Mouse (Mus musculus) kidney, postnatal 10 days (tissue): ENCODE measurements at regions not wholly inside any gene's neighbourhood (a gene's known extent, or its start where the extent isn't known, plus 50 kb on each side); places are given as distances from the start of the nearest gene placed in this dataset.

Source experiments
- DNase-seq: peaks from one replicate; pipeline ENCODE4 v3.0.0; 2021; ENCODE audit warnings: mixed read lengths

GRCm38 (mm10) chr6:99979614-99980013 lies 253.4 kb upstream of the Prok2 start:
- DNase-seq, result no peak

DNA sequence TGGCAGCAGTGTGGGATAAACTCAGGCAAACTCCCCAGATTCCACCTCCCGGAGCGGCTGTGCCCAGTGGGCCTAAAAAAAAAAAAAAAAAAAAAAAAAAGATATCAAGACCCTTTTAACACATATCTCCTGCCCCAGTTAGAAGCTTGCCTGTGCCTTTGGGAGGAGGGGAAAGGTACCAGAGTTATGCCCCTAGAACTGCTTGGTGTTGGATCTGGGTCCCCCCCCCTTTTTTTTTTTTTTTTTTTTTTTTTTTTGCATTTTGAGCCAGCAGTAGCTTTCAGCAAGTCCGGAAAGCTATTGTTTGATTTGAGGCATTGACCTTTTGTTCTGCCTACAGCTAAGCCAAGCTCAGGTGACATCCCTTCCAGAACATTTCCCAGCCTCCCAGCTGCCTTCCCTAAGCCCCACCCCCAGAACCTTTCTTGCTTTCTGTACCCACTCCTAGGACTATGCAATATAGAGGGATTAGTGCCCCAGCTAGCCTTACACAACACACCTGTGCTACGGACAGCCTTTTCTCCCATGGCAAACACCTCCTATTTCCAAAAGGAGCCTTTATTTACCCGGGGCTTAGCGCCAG lies 252.1 kb upstream of the Prok2 start:
- DNase-seq, result no peak

GRCm38 (mm10) chr6:99976144-99976543 lies 250.0 kb upstream of the Prok2 start:
- no peak for DNase-seq

DNA sequence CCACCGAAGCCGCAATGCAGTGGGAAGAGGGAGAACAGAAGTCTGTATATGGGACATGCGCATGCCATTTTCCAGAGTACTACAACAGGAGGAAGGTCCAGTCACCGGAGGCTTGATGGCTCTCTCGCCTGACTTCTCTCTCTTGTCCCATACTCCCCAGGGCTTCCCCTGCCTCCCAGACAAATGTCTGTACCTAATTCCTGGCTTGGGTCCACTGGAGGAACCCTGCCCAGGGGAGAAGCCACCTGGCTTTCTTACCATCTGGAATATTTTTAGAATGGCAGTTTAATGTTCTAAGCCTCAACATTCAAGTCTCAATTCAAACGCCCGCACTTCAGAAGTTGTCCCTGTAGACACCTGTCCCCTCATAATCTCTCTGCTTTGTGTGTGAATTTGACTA lies 249.3 kb upstream of the Prok2 start:
- no peak for DNase-seq

DNA sequence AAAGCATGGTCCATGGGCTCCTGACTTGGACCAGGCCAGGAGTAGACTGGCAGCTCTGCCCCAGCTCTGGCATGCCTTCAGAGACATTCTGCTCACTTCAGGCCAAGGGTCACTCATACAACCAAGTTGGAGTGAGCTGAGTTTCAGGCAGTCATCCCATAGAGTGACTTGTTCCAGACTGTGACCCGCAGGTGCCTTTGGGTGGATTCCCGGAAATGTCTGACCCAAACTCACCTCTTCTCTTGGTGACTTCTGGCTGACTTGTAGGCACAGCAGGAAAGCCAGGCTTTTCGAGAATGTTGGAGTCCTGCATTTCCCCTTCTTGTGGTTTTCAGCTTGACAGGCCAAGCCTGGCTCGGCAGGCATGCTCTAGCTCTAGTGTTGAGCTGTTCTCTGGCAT lies 248.3 kb upstream of the Prok2 start:
- DNase-seq, result peak; percentile 32

DNA sequence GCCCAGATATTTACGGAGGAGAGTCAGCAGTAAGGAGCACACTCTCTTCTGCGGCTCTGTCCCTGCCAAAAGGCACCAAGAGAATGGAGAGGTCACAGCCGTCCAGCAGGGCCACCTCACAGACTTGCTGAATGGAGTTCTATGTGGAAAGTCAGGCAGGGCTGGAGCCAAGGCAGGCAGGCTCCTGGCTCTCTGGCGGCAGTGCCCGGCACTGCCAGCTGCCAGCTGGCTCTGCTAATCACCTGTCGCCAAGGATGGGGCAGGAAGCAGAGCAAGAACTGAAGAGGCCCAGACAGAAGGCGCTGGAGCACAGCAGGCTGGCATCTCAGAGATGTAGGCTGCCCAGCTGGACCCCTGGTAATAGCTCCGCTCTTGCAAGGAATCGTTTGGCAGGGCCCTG lies 245.2 kb upstream of the Prok2 start:
- DNase-seq, result no peak

GRCm38 (mm10) chr6:99968889-99969288 lies 242.7 kb upstream of the Prok2 start:
- DNase-seq, result no peak

DNA sequence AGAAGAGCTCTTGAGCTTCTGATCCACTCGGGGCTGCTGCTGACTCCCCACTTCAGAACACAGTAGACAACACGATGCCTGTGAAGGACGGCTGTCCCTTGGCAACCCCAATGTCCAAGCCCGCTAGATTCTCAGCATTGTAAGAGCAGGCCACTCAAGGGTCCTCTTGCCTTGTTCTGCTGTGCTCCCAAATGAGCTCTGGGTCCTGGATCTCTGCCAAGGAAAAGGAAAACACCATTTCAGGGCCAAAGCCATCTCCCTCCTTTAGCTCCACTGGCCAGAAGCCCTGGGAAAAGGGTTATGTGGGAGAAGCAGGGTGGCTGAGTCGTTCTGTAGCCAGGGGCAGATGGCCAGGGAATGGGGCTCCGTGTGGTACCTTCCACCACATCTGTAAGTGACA lies 241.3 kb upstream of the Prok2 start:
- DNase-seq, result peak; percentile 36

DNA sequence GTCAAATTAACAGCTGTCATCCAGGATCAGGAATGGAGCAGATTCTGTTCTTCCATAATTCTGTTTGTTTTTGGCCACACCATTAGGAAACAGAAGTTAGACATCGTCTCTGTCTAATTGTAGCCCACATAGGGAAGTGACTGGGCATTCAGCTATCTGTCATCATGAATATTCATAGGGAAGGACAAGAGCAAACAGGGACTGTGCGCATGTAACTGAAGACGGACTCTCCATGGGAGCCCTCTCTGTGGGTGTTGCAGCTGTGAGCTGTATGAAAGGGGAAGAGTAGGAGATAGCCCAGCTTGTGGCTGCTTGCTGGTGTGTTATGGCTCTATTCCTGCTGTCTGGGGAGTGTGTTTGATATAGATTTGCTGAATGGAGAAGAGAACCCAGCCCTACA lies 238.3 kb upstream of the Prok2 start:
- DNase-seq, result no peak

DNA sequence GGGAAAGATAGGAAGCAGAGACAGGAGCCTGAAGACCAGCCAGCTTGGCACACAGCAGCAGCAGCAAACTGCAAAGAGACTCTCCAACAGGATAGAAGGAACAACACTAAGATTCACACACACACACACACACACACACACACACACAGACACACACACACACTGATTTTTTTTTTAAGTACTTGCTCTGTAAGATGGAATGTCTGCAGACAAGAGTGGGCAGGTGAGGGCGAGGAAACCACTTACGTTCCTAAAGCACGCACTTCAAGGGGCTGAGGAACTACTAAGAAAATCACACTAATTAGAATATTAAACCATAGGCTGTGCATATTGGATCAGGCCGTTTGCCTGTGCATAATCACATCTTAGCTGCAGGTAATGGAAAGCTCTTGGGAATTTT lies 237.8 kb upstream of the Prok2 start:
- DNase-seq, result no peak

DNA sequence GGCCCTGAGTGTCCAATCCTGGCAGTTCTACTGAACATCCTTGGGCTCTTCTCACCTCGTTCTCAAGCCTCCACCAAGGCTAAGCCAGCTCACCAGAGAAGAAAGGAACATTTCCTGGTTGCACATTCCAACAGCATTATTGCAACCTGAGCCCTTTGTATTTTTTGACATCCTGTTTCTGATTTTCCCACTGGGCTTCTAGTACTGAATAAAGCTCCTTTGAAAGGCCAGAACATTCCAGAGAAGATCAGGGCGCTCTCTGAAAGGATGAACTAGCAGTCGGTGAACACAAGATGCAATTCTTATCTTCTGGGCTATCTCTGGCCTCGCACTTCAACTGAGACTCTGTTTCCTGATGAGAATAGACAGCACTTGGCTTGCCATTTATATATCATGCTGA lies 233.2 kb upstream of the Prok2 start:
- no peak for DNase-seq

- peak; percentile 56 for DNase-seq
Observed at GRCm38 (mm10) chr6:99954832-99955830, 228.9 kb upstream of the Prok2 start.

- DNase-seq, result no peak
Observed at GRCm38 (mm10) chr6:99953980-99954776, 228.0 kb upstream of the Prok2 start.

DNA sequence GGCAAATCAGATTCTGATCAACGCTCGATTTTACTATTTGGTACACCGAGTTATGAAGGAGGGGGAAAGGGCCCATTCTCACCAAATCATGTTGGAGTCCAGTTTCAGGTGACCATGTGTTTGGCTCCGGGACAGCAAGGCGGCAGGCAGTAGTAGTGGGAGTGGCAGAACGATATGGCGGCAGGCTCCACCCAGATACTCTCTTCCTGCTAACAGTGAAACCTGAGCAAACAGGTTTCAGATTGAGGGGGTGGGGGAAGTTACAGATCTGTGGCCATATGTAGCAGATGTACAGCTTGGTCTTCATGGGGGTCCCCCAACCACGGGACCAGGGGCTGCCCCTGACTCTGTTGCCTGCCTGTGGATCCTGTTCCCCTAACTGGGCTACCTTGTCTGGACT lies 224.6 kb upstream of the Prok2 start:
- no peak for DNase-seq

GRCm38 (mm10) chr6:99946917-99947316 lies 220.7 kb upstream of the Prok2 start:
- no peak for DNase-seq

DNA sequence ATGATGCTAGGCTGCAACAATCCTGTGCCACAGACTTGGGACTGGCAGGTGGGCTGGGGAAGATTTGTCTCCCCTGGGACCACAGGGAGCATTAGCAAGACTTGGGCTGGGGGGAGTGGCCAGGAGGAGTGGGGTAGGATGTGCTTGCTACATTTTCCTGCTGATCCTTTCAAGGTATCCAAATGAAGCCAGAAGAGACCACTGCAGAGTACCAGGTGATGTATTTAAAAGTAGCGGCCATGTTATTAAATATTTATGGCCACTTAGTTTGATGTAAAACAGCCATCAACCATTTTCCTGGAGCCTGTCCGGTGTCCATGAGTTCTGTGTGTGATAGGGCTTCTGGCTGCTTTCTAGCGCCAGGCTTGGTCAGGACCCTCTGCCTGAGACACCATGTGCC lies 220.3 kb upstream of the Prok2 start:
- no peak for DNase-seq

- DNase-seq, result no peak
Observed at GRCm38 (mm10) chr6:99945691-99946090, 219.5 kb upstream of the Prok2 start.

GRCm38 (mm10) chr6:99942958-99943357 lies 216.8 kb upstream of the Prok2 start:
- DNase-seq, result no peak

GRCm38 (mm10) chr6:99940118-99940517 lies 213.9 kb upstream of the Prok2 start:
- DNase-seq, result no peak

- no peak for DNase-seq
Observed at GRCm38 (mm10) chr6:99939382-99939781, 213.2 kb upstream of the Prok2 start.

- no peak for DNase-seq
Observed at GRCm38 (mm10) chr6:99938949-99939348, 212.8 kb upstream of the Prok2 start.

DNA sequence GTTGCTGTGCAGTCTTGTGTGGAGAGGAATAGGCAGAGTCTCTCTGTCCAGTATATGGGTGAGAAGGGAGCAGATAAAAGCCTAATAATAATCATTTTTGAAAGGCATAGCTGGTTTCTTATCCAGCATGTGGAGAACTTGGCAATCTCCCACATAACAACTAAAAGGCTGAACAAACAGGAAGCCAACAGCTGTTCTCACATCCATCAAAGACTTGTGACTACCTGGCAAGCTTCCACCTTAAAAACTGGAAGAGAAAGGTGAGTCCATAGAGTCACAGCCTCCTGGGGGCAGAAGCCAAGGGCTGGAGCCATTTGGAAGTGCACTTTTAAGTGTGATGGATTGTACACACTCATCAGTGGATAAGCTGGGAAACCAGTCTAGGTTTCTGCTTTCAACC lies 210.5 kb upstream of the Prok2 start:
- DNase-seq, result peak; percentile 29

DNA sequence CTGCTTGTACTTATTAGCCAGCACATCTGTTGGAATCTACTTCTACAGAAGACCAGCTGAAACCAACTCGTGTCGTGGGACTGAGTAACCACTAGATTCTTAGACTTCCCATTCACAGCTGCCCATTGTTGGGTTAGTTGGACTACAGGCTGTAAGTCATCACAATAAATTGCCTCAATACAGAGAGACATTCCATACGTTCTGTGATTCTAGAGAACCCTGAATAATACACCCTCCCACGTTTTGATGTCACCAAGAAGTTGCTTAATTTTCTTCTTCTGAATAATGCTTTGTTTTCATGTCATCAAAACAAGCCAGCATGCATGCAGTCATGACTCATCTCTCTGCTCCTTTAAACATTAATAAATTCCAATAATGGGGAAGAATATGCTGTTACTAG lies 209.2 kb upstream of the Prok2 start:
- DNase-seq, result no peak

GRCm38 (mm10) chr6:99934394-99934793 lies 208.2 kb upstream of the Prok2 start:
- DNase-seq, result peak; percentile 66
